Mouse (Mus musculus): ENCODE results near the gene Manba. TPM values are rescaled to one million over a fixed set of nuclear protein-coding genes. Genes with fewer than 3 reads are reported as not detected.

Gene Manba
- total RNA-seq (2023) = 10 to 100 TPM; 35.8 to 38.9 TPM

GRCm38 (mm10) chr3:135485128-135485899 is at the start of gene Manba:
Gene Manba, plus strand, starts transcription at chr3:135485611.

GRCm38 (mm10) chr3:135437758-135438495 is 47.5 kb upstream of the Manba start, which contains the start of gene Ube2d3:
Gene Ube2d3, plus strand, starts transcription at chr3:135438149.

Other genes with a start within 250 kb of the Manba start
- gene Bdh2, start 204.4 kb upstream of the Manba start, total RNA-seq (2023) = not detected
- gene Slc9b2, start 177.9 kb upstream of the Manba start, total RNA-seq (2023) = not detected
- gene Slc9b1, start 137.6 kb upstream of the Manba start, total RNA-seq (2023) = not detected
- 10 to 100 TPM; 38.7 to 40.5 TPM for gene Cisd2, start 61.7 kb upstream of the Manba start, total RNA-seq (2023)
- 100 to 1,000 TPM; 479 to 488 TPM for gene Ube2d3, start 47.5 kb upstream of the Manba start, total RNA-seq (2023)
- gene Nfkb1, start 205.9 kb downstream of the Manba start, total RNA-seq (2023) = 100 to 1,000 TPM; 327 to 336 TPM

Data from monocyte, adult 59 days (primary cell).